ENCODE assay signal across 9 mouse cellular contexts in genomic region chr8:70691727-70692231, GRCm38 (mm10). TPM values are rescaled to one million over a fixed set of nuclear protein-coding genes. Genes with fewer than 3 reads are reported as not detected.
A peak's percentile ranks its signal among the peaks of the same experiment; 100 is the strongest.
DNase-seq lines count a peak whose midpoint lies in the region; ATAC-seq and TF ChIP-seq lines count a peak whose summit lies in the region.
"Had no signal": no experiment of that assay in that cellular context is flagged by ENCODE, and none has a peak within 500 bp of the region (broad histone marks: within the 10 kb centered on the region; RNA-seq: fewer than 3 reads in every experiment).

No protein-coding gene starts in this region.

- TF ChIP-seq EP300 in liver, postnatal 0 days (IDR thresholded peaks at IDR 0.05; ENCODE audit: low read depth), result no peak

- H3K4me1 ChIP-seq in intestine, postnatal 0 days (replicated peaks; ENCODE audit: control insufficient read depth, insufficient read depth, low read length), result peaks cover 11% of the 10 kb centered on the region; the same call in 1 of the 2 replicates
- H3K4me1 ChIP-seq in liver, postnatal 0 days (ENCODE audit: insufficient read depth), result peaks cover 31% of the 10 kb centered on the region

- H3K4me2 ChIP-seq in intestine, postnatal 0 days (replicated peaks; ENCODE audit: low read depth), result peak overlapping the region; percentile 60
- peak overlapping the region; percentile 28; the same call in 1 of the 2 replicates for H3K4me2 ChIP-seq in liver, postnatal 0 days (ENCODE audit: low read depth, low read length)

- H3K9me3 ChIP-seq in intestine, postnatal 0 days (ENCODE audit: control insufficient read depth), result no peaks in the 10 kb centered on the region
- H3K9me3 ChIP-seq in liver, postnatal 0 days (ENCODE audit: low read length), result no peaks in the 10 kb centered on the region

- no peaks in the 10 kb centered on the region for H3K27me3 ChIP-seq in intestine, postnatal 0 days (replicated peaks; ENCODE audit: control insufficient read depth, insufficient read depth, low read length)
- H3K27me3 ChIP-seq in liver, postnatal 0 days (ENCODE audit: insufficient read depth, low read length), result no peaks in the 10 kb centered on the region

- peak overlapping the region; percentile 17; the same call in 1 of the 2 replicates for H3K9ac ChIP-seq in intestine, postnatal 0 days (ENCODE audit: low read depth, low read length)
- no peak overlapping the region for H3K9ac ChIP-seq in liver, postnatal 0 days (replicated peaks)

- no peak for TF ChIP-seq CTCF in intestine, postnatal 0 days (IDR thresholded peaks at IDR 0.05; ENCODE audit: low read depth)
- no peak for TF ChIP-seq CTCF in liver, postnatal 0 days (IDR thresholded peaks at IDR 0.05; ENCODE audit: low read depth)

- 0 out of 2 replicates have a peak overlapping the region, but pooled peaks have one; percentile 11 for H3K4me3 ChIP-seq in intestine, postnatal 0 days (ENCODE audit: low read depth, low read length)
- no peak overlapping the region for H3K4me3 ChIP-seq in liver, postnatal 0 days (ENCODE audit: low read depth, low read length)

- 2% methylated on average over 20 of the region's 20 CpGs for WGBS in intestine, postnatal 0 days
- WGBS in liver, postnatal 0 days (ENCODE audit: insufficient replicate concordance), result 16% methylated on average over 20 of the region's 20 CpGs

- no peaks in the 10 kb centered on the region for H3K36me3 ChIP-seq in intestine, postnatal 0 days (ENCODE audit: control insufficient read depth, insufficient read depth)
- no peaks in the 10 kb centered on the region for H3K36me3 ChIP-seq in liver, postnatal 0 days (replicated peaks; ENCODE audit: insufficient read depth, low read length)

- 0 out of 2 replicates have a peak, but pooled peaks have one; percentile 1 for ATAC-seq in intestine, postnatal 0 days
- no peak for ATAC-seq in liver, postnatal 0 days
- no peak for ATAC-seq in megakaryocyte, adult 5-6 weeks (ENCODE audit: poor library complexity, severe bottlenecking)
- no peak for ATAC-seq in cerebellum, adult (ENCODE audit: insufficient number of reproducible peaks, low FRiP score, low TSS enrichment)

- peak; percentile 43 for DNase-seq in adrenal gland, adult 2 months
- DNase-seq in adrenal gland, adult 8-10 months, result no peak
- DNase-seq in embryo, embryonic 11.5 days (ENCODE audit: low read depth, low spot score), result peak; percentile 86
- DNase-seq in liver, postnatal 0 days, result no peak
- DNase-seq in left cerebral cortex, adult 18-20 months (ENCODE audit: low spot score in 2 of 2), result no peak

- no peak overlapping the region for H3K27ac ChIP-seq in intestine, postnatal 0 days (ENCODE audit: low read depth, low read length)
- H3K27ac ChIP-seq in liver, postnatal 0 days (ENCODE audit: low read depth), result no peak overlapping the region

RNA-seq across cellular contexts. Expression of gene Jund, which starts 7.0 kb away (rescaled TPM):
- total RNA-seq in adrenal gland, adult 2 months (2021), result 100 to 1,000 TPM; 214 to 246 TPM
- polyA plus RNA-seq in adrenal gland, adult 2 months (2012; rRNA removed), result 1,009 and 1,256 TPM in 2 replicates
- total RNA-seq in adrenal gland, adult 8-10 months (2022), result 100 to 1,000 TPM; 187 to 329 (median 253) TPM
- 114 and 121 TPM in 2 replicates for polyA plus RNA-seq in intestine, postnatal 0 days (2015; fragmentation: Nextera tagmentation; extraction: Ambion mirVana)
- 19.6 and 38.4 TPM in 2 replicates for polyA plus RNA-seq in liver, postnatal 0 days (2015; fragmentation: Nextera tagmentation; extraction: Ambion mirVana)
- total RNA-seq in megakaryocyte, adult 5-6 weeks (2015), result 26.7 and 44.1 TPM in 2 replicates
- 24.0 and 28.9 TPM in 2 replicates for total RNA-seq in megakaryocyte, adult 5-6 weeks (2017)
- 100 to 1,000 TPM; 221 to 289 TPM for total RNA-seq in left cerebral cortex, adult 18-20 months (2021)

RNA-seq across cellular contexts. Expression of gene Iqcn, which starts 11.5 kb away (rescaled TPM):
- under 1 TPM in 1 of 2 experiments, not detected in 1; 0.12 TPM for total RNA-seq in adrenal gland, adult 2 months (2021)
- polyA plus RNA-seq in adrenal gland, adult 2 months (2012; rRNA removed), result 0.25 and 0.28 TPM in 2 replicates
- total RNA-seq in adrenal gland, adult 8-10 months (2022), result under 1 TPM in 3 of 4 experiments, not detected in 1; 0.07 to 0.09 (median 0.08) TPM
- polyA plus RNA-seq in intestine, postnatal 0 days (2015; fragmentation: Nextera tagmentation; extraction: Ambion mirVana), result not detected in 2 replicates
- polyA plus RNA-seq in liver, postnatal 0 days (2015; fragmentation: Nextera tagmentation; extraction: Ambion mirVana), result 0.02 TPM in 1 of 2 replicates, not detected in the other
- 0.11 and 0.27 TPM in 2 replicates for total RNA-seq in megakaryocyte, adult 5-6 weeks (2015)
- 0.04 TPM in 1 of 2 replicates, not detected in the other for total RNA-seq in megakaryocyte, adult 5-6 weeks (2017)
- under 1 TPM; 0.09 to 0.16 TPM for total RNA-seq in left cerebral cortex, adult 18-20 months (2021)

RNA-seq across cellular contexts. Expression of gene Lsm4, which starts 18.7 kb away (rescaled TPM):
- 10 to 100 TPM; 65.2 to 88.5 TPM for total RNA-seq in adrenal gland, adult 2 months (2021)
- polyA plus RNA-seq in adrenal gland, adult 2 months (2012; rRNA removed), result 81.3 and 112 TPM in 2 replicates
- total RNA-seq in adrenal gland, adult 8-10 months (2022), result 100 to 1,000 TPM in 1 of 4 experiments, 10 to 100 TPM in 3; 81.4 to 101 (median 86.6) TPM
- 181 and 182 TPM in 2 replicates for polyA plus RNA-seq in intestine, postnatal 0 days (2015; fragmentation: Nextera tagmentation; extraction: Ambion mirVana)
- polyA plus RNA-seq in liver, postnatal 0 days (2015; fragmentation: Nextera tagmentation; extraction: Ambion mirVana), result 98.5 and 103 TPM in 2 replicates
- 82.1 and 84.4 TPM in 2 replicates for total RNA-seq in megakaryocyte, adult 5-6 weeks (2015)
- total RNA-seq in megakaryocyte, adult 5-6 weeks (2017), result 106 and 151 TPM in 2 replicates
- total RNA-seq in left cerebral cortex, adult 18-20 months (2021), result 10 to 100 TPM; 65.0 to 70.9 TPM

RNA-seq across cellular contexts. Expression of gene Gm3336, which starts 26.6 kb away (rescaled TPM):
- total RNA-seq in adrenal gland, adult 2 months (2021), result under 1 TPM in 1 of 2 experiments, not detected in 1; 0.69 TPM
- polyA plus RNA-seq in adrenal gland, adult 2 months (2012; rRNA removed), result 0.51 and 0.97 TPM in 2 replicates
- not detected for total RNA-seq in adrenal gland, adult 8-10 months (2022)
- 2.8 TPM in 2 replicates for polyA plus RNA-seq in intestine, postnatal 0 days (2015; fragmentation: Nextera tagmentation; extraction: Ambion mirVana)
- polyA plus RNA-seq in liver, postnatal 0 days (2015; fragmentation: Nextera tagmentation; extraction: Ambion mirVana), result 0.22 and 0.25 TPM in 2 replicates
- total RNA-seq in megakaryocyte, adult 5-6 weeks (2015), result not detected in 2 replicates
- not detected in 2 replicates for total RNA-seq in megakaryocyte, adult 5-6 weeks (2017)
- not detected for total RNA-seq in left cerebral cortex, adult 18-20 months (2021)
- polyA plus RNA-seq: cortical plate, adult 2 months had no signal

RNA-seq across cellular contexts. Expression of gene Pgpep1, which starts 31.6 kb away (rescaled TPM):
- total RNA-seq in adrenal gland, adult 2 months (2021), result 100 to 1,000 TPM; 115 to 127 TPM
- polyA plus RNA-seq in adrenal gland, adult 2 months (2012; rRNA removed), result 115 and 117 TPM in 2 replicates
- total RNA-seq in adrenal gland, adult 8-10 months (2022), result 100 to 1,000 TPM; 129 to 163 (median 131) TPM
- 79.0 and 92.1 TPM in 2 replicates for polyA plus RNA-seq in intestine, postnatal 0 days (2015; fragmentation: Nextera tagmentation; extraction: Ambion mirVana)
- 31.0 and 32.2 TPM in 2 replicates for polyA plus RNA-seq in liver, postnatal 0 days (2015; fragmentation: Nextera tagmentation; extraction: Ambion mirVana)
- 5.7 and 6.8 TPM in 2 replicates for total RNA-seq in megakaryocyte, adult 5-6 weeks (2015)
- total RNA-seq in megakaryocyte, adult 5-6 weeks (2017), result 1.5 and 4.0 TPM in 2 replicates
- total RNA-seq in left cerebral cortex, adult 18-20 months (2021), result 10 to 100 TPM; 11.6 to 17.9 TPM

Comparison
In these comparisons a context has a peak if more than half of its experiments do, and no peak if none do; other contexts are left out.
1. DNase-seq: peak in adrenal gland, adult 2 months (single experiment) and embryo, embryonic 11.5 days (single experiment); none in adrenal gland, adult 8-10 months (single experiment), liver, postnatal 0 days (single experiment) and left cerebral cortex, adult 18-20 months (0 of 2).
2. RNA of gene Jund, which starts 7.0 kb away (total RNA-seq): 221 to 289 TPM in left cerebral cortex, adult 18-20 months, 187 to 329 TPM in adrenal gland, adult 8-10 months and 214 to 246 TPM in adrenal gland, adult 2 months; 24.0 to 44.1 TPM in megakaryocyte, adult 5-6 weeks; every median in the first group is over 4 times any median in the second.